Mouse (Mus musculus) forebrain, embryonic 15.5 days (tissue): ENCODE measurements at regions not wholly inside any gene's neighbourhood (a gene's known extent, or its start where the extent isn't known, plus 50 kb on each side); places are given as distances from the start of the nearest gene placed in this dataset.

Source experiments
- ATAC-seq: fragments of 200-750 bp; cut with Nextera tagmentation; replicated peaks from 2 replicates; pipeline ENCODE4 v1.8.0; 2017; ENCODE audit warnings: mild to moderate bottlenecking, moderate TSS enrichment, moderate library complexity
- H3K27ac ChIP-seq: fragments of 300-500 bp; sonication (generic); replicated peaks from 2 replicates; pipeline ENCODE4 v1.5.1; 2015; ENCODE audit warnings: mild to moderate bottlenecking, inconsistent platforms
- H3K27me3 ChIP-seq: fragments of 300-500 bp; sonication (generic); 2 replicates; pipeline ENCODE4 v1.6.1; 2015; ENCODE audit warnings: inconsistent platforms
- H3K36me3 ChIP-seq: fragments of 300-500 bp; sonication (generic); 2 replicates; pipeline ENCODE4 v1.6.1; 2015; ENCODE audit warnings: mild to moderate bottlenecking, inconsistent platforms
- H3K4me1 ChIP-seq: fragments of 300-500 bp; sonication (generic); 2 replicates; pipeline ENCODE4 v1.6.1; 2015; ENCODE audit warnings: inconsistent platforms
- H3K4me2 ChIP-seq: fragments of 300-500 bp; sonication (generic); replicated peaks from 2 replicates; pipeline ENCODE4 v1.6.1; 2015; ENCODE audit warnings: mild to moderate bottlenecking, inconsistent platforms
- H3K4me3 ChIP-seq: fragments of 300-500 bp; sonication (generic); 2 replicates; pipeline ENCODE4 v1.5.1; 2015; ENCODE audit warnings: mild to moderate bottlenecking, inconsistent platforms
- H3K9ac ChIP-seq: fragments of 300-500 bp; sonication (generic); replicated peaks from 2 replicates; pipeline ENCODE4 v1.6.1; 2015; ENCODE audit warnings: mild to moderate bottlenecking, inconsistent platforms
- H3K9me3 ChIP-seq: fragments of 300-500 bp; sonication (generic); 2 replicates; pipeline ENCODE4 v1.6.1; 2016; ENCODE audit warnings: inconsistent platforms
- WGBS: fragments of 180-500 bp; shearing (Covaris S2); methylation state at CpG from one replicate; pipeline ENCODE4 v1.1.7; 2015; ENCODE audit warnings: mixed read lengths; 5-methylcytosine and 5-hydroxymethylcytosine counted together

- H3K4me2 ChIP-seq = no peak overlapping the region
- ATAC-seq = no peak
Observed at GRCm38 (mm10) chr9:80961818-80962217, 496.5 kb upstream of the Impg1 start.

DNA sequence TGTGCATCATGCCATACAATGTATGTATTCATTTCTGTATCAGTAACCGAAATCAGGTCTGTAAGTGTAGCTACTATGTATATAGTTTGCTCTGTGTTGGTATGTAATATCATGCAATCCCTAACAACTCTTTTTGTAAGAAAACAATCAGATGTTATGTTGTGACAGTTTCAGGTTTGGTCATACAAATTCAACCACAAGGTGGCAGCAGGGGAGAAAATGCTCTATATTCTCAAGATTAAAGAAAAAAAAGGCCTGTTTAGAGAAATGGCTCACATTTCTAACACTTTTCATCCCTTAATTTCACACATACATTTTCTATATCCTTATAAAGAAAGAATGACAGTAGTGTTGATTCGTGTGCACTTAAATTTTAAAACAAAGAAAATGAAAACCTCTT is 477.7 kb upstream of the Impg1 start:
- Histone ChIP-seq H3K9me3 (no peaks in the 10 kb centered on the region), H3K27me3 (no peaks in the 10 kb centered on the region), H3K4me2 (no peak overlapping the region), H3K4me3 (no peak overlapping the region), H3K4me1 (no peaks in the 10 kb centered on the region), H3K27ac (no peak overlapping the region), H3K9ac (no peak overlapping the region), H3K36me3 (no peaks in the 10 kb centered on the region)
- 74% methylated on average over 2 of the region's 2 CpGs for WGBS
- ATAC-seq = no peak

More at GRCm38 (mm10) chr9:80961818-80962217, 496.5 kb upstream of the Impg1 start:
- Histone ChIP-seq H3K9ac (no peak overlapping the region), H3K9me3 (no peaks in the 10 kb centered on the region), H3K27me3 (no peaks in the 10 kb centered on the region), H3K4me1 (no peaks in the 10 kb centered on the region), H3K4me3 (no peak overlapping the region), H3K36me3 (no peaks in the 10 kb centered on the region), H3K27ac (no peak overlapping the region)
- 86% methylated on average over 2 of the region's 2 CpGs for WGBS

- Histone ChIP-seq H3K9me3 (no peaks in the 10 kb centered on the region), H3K27ac (no peak overlapping the region), H3K36me3 (no peaks in the 10 kb centered on the region), H3K9ac (no peak overlapping the region), H3K4me3 (no peak overlapping the region), H3K27me3 (no peaks in the 10 kb centered on the region), H3K4me2 (no peak overlapping the region), H3K4me1 (no peaks in the 10 kb centered on the region)
- 51% methylated on average over 2 of the region's 2 CpGs for WGBS
- no peak for ATAC-seq
Observed at GRCm38 (mm10) chr9:80941424-80941823, 476.1 kb upstream of the Impg1 start.

DNA sequence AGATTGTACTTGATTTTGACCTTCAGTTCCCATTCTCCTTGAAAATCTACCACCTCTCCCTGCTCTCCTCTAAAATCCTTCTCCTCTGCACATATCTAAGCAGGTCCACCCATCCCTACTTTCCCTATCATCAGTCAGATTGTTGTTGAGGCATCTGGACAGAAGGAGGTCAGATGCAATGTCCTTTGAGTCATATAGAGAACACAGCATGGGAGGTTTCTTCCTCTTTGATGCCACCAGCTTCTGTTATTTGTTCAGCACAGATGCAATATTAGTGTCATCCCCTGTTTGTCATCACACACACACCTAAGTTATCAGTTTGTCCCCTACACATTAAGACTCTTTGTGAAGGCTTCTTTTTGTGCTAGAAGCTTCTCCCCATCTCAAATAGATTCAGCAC is 473.0 kb upstream of the Impg1 start:
- Histone ChIP-seq H3K27me3 (no peaks in the 10 kb centered on the region), H3K4me1 (no peaks in the 10 kb centered on the region), H3K9me3 (no peaks in the 10 kb centered on the region), H3K4me3 (no peak overlapping the region), H3K4me2 (no peak overlapping the region), H3K27ac (no peak overlapping the region), H3K36me3 (no peaks in the 10 kb centered on the region), H3K9ac (no peak overlapping the region)
- no peak for ATAC-seq

- Histone ChIP-seq H3K27ac (no peak overlapping the region), H3K9ac (no peak overlapping the region), H3K4me2 (no peak overlapping the region), H3K9me3 (no peaks in the 10 kb centered on the region), H3K27me3 (no peaks in the 10 kb centered on the region), H3K36me3 (no peaks in the 10 kb centered on the region), H3K4me3 (no peak overlapping the region), H3K4me1 (no peaks in the 10 kb centered on the region)
- no peak for ATAC-seq
- WGBS = 85% methylated on average over 2 of the region's 2 CpGs
Observed at GRCm38 (mm10) chr9:80930628-80931027, 465.3 kb upstream of the Impg1 start.

- 98% methylated on average over 1 of the region's 1 CpGs for WGBS
Observed at GRCm38 (mm10) chr9:80920304-80920703, 455.0 kb upstream of the Impg1 start.

GRCm38 (mm10) chr9:80913867-80914266 is 448.6 kb upstream of the Impg1 start:
- no peak for ATAC-seq
- H3K27me3 ChIP-seq = no peaks in the 10 kb centered on the region
- H3K4me1 ChIP-seq = no peaks in the 10 kb centered on the region
- no peak overlapping the region for H3K4me2 ChIP-seq
- no peaks in the 10 kb centered on the region for H3K9me3 ChIP-seq
- H3K27ac ChIP-seq = no peak overlapping the region
- WGBS = 61% methylated on average over 2 of the region's 2 CpGs
- no peak overlapping the region for H3K9ac ChIP-seq
- no peak overlapping the region for H3K4me3 ChIP-seq
- no peaks in the 10 kb centered on the region for H3K36me3 ChIP-seq

More at GRCm38 (mm10) chr9:80920304-80920703, 455.0 kb upstream of the Impg1 start:
- Histone ChIP-seq H3K4me2 (no peak overlapping the region), H3K27ac (no peak overlapping the region), H3K27me3 (no peaks in the 10 kb centered on the region), H3K4me3 (no peak overlapping the region), H3K4me1 (no peaks in the 10 kb centered on the region), H3K9ac (no peak overlapping the region), H3K36me3 (no peaks in the 10 kb centered on the region), H3K9me3 (no peaks in the 10 kb centered on the region)
- no peak for ATAC-seq

DNA sequence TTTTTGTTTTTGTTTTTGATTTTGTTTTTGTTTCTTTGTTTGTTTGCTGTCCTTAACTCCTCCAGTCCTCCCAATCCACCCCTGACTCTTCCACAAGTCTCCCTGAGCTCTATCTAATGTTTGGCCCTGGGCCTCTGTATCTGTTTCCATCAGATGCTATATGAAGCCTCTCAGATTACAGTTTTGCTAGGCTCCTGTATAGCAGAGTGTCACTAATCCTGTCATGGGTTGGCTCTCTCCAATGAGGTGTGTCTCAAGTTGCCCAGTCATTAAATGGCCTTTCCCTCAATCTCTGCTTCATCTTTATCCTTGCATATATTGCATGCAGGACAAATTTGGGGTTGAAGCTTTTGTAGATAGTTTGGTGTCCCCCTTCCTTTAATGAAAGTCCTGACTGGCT is 446.9 kb upstream of the Impg1 start:
- H3K36me3 ChIP-seq = no peaks in the 10 kb centered on the region
- no peak overlapping the region for H3K9ac ChIP-seq
- H3K4me3 ChIP-seq = no peak overlapping the region
- ATAC-seq = no peak
- H3K4me2 ChIP-seq = no peak overlapping the region
- H3K9me3 ChIP-seq = no peaks in the 10 kb centered on the region
- no peak overlapping the region for H3K27ac ChIP-seq
- no peaks in the 10 kb centered on the region for H3K27me3 ChIP-seq
- H3K4me1 ChIP-seq = no peaks in the 10 kb centered on the region

DNA sequence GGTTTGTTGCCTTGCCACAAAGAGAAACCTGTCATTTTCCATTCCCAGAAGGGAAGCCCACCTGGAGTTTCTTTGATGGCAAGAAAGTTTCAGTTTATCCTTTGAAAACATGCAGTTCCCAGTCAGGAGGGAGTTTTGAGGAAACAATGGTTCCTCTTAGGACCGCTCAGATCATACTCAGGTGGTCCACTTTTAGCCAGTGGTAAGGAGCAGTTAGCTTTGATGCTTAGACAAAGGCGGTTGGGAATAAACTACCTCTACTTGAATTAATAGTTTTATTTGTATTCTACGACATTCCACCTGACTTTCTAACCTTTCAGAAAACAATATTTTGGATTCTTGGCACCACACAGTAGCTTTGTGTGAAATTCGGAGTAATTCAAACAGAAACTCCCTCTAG is 401.5 kb upstream of the Impg1 start:
- H3K9ac ChIP-seq = no peak overlapping the region
- H3K4me2 ChIP-seq = no peak overlapping the region
- H3K36me3 ChIP-seq = no peaks in the 10 kb centered on the region
- WGBS = 68% methylated on average over 4 of the region's 4 CpGs
- H3K4me1 ChIP-seq = no peaks in the 10 kb centered on the region
- H3K4me3 ChIP-seq = no peak overlapping the region
- H3K27me3 ChIP-seq = no peaks in the 10 kb centered on the region
- no peaks in the 10 kb centered on the region for H3K9me3 ChIP-seq
- no peak overlapping the region for H3K27ac ChIP-seq
- ATAC-seq = no peak

DNA sequence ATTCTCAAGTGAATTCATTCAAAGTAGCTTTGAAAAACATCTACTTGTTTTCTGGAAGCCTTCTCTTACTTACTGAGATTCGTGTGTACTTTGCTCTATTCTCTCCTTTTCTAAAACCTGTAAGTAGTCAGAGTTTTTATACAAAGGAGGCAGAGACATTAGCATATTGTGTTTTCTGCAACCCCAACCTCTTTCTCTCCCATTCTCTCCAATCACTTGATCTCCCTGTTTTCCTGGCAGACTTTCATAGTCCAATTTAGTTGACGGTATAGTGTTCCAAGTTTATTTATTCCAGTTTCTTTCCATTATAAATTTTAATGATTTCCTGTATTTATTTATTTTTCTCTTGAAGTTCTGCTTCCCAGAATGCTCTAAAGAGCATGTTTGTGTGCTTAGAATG is 393.7 kb upstream of the Impg1 start:
- 0 out of 2 replicates have a peak, but pooled peaks have one; percentile 38 for ATAC-seq

GRCm38 (mm10) chr9:80848190-80848589 is 382.9 kb upstream of the Impg1 start:
- Histone ChIP-seq H3K36me3 (no peaks in the 10 kb centered on the region), H3K27me3 (no peaks in the 10 kb centered on the region), H3K4me1 (no peaks in the 10 kb centered on the region), H3K27ac (no peak overlapping the region), H3K4me2 (no peak overlapping the region), H3K4me3 (no peak overlapping the region), H3K9me3 (no peaks in the 10 kb centered on the region), H3K9ac (no peak overlapping the region)
- no peak for ATAC-seq
- 17% methylated on average over 3 of the region's 3 CpGs for WGBS

More for the DNA sequence above, 393.7 kb upstream of the Impg1 start:
- no peaks in the 10 kb centered on the region for H3K36me3 ChIP-seq
- H3K9me3 ChIP-seq = no peaks in the 10 kb centered on the region
- no peaks in the 10 kb centered on the region for H3K4me1 ChIP-seq
- H3K27ac ChIP-seq = no peak overlapping the region
- no peak overlapping the region for H3K4me2 ChIP-seq
- no peaks in the 10 kb centered on the region for H3K27me3 ChIP-seq
- no peak overlapping the region for H3K4me3 ChIP-seq
- WGBS = 8% methylated on average over 2 of the region's 2 CpGs
- no peak overlapping the region for H3K9ac ChIP-seq

- no peaks in the 10 kb centered on the region for H3K9me3 ChIP-seq
- no peak for ATAC-seq
- no peak overlapping the region for H3K27ac ChIP-seq
- no peaks in the 10 kb centered on the region for H3K4me1 ChIP-seq
- 64% methylated on average over 2 of the region's 2 CpGs for WGBS
- no peaks in the 10 kb centered on the region for H3K36me3 ChIP-seq
- H3K4me2 ChIP-seq = no peak overlapping the region
- no peak overlapping the region for H3K9ac ChIP-seq
- no peak overlapping the region for H3K4me3 ChIP-seq
- H3K27me3 ChIP-seq = no peaks in the 10 kb centered on the region
Observed at GRCm38 (mm10) chr9:80832808-80833207, 367.5 kb upstream of the Impg1 start.

DNA sequence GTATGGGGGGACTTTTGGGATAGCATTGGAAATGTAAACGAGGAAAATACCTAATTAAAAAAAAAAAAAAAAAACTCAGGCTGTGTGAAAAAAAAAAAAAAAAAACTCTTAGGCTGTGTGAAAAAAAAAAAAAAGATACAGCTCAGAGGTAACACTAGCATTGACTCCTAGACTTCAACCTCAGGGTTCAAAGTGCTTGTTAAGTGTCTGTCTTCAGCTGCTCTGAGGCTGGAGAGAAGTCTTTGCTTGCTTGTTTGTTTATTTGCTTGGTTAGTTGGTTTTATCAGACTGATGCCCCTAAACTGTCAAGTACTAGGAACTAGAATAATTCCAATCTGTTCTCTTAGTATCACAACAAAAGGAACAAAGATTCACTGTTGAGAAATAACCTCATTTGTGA is 360.1 kb upstream of the Impg1 start:
- H3K9me3 ChIP-seq = no peaks in the 10 kb centered on the region
- H3K9ac ChIP-seq = no peak overlapping the region
- no peak overlapping the region for H3K4me2 ChIP-seq
- H3K27ac ChIP-seq = no peak overlapping the region
- no peak for ATAC-seq
- H3K27me3 ChIP-seq = no peaks in the 10 kb centered on the region
- 40% methylated on average over 1 of the region's 1 CpGs for WGBS
- no peaks in the 10 kb centered on the region for H3K4me1 ChIP-seq
- H3K4me3 ChIP-seq = no peak overlapping the region
- no peaks in the 10 kb centered on the region for H3K36me3 ChIP-seq
